Mouse (Mus musculus) neural tube, embryonic 13.5 days (tissue): ENCODE data around the gene Suox. TPM values are rescaled to one million over a fixed set of nuclear protein-coding genes. Genes with fewer than 3 reads are reported as not detected.
"Not testable (repeated sequence)": the region's sequence is repeated elsewhere in the genome, so short reads cannot be mapped to it uniquely, and the experiment has no call there.

Experiments used
- ATAC-seq: fragments of 200-750 bp; cut with Nextera tagmentation; 2 replicates; pipeline ENCODE4 v1.8.0; 2017; ENCODE audit warnings: low read depth, mild to moderate bottlenecking, moderate TSS enrichment, moderate library complexity
- H3K27ac ChIP-seq: fragments of 300-500 bp; sonication (generic); replicated peaks from 2 replicates; pipeline ENCODE4 v1.5.1; 2015; ENCODE audit warnings: moderate library complexity, mild to moderate bottlenecking, inconsistent platforms
- H3K27me3 ChIP-seq: fragments of 300-500 bp; sonication (generic); 2 replicates; pipeline ENCODE4 v1.6.1; 2015; ENCODE audit warnings: mild to moderate bottlenecking, inconsistent platforms
- H3K36me3 ChIP-seq: fragments of 300-500 bp; sonication (generic); 2 replicates; pipeline ENCODE4 v1.6.1; 2015; ENCODE audit warnings: mild to moderate bottlenecking, inconsistent platforms
- H3K4me1 ChIP-seq: fragments of 300-500 bp; sonication (generic); replicated peaks from 2 replicates; pipeline ENCODE4 v1.6.1; 2015; ENCODE audit warnings: inconsistent platforms
- H3K4me2 ChIP-seq: fragments of 300-500 bp; sonication (generic); 2 replicates; pipeline ENCODE4 v1.6.1; 2015; ENCODE audit warnings: inconsistent platforms, mild to moderate bottlenecking, moderate library complexity
- H3K4me3 ChIP-seq: fragments of 300-500 bp; sonication (generic); 2 replicates; pipeline ENCODE4 v1.5.1; 2015; ENCODE audit warnings: mild to moderate bottlenecking, inconsistent platforms
- H3K9ac ChIP-seq: fragments of 300-500 bp; sonication (generic); 2 replicates; pipeline ENCODE4 v1.6.1; 2015; ENCODE audit warnings: moderate library complexity, mild to moderate bottlenecking, inconsistent platforms
- H3K9me3 ChIP-seq: fragments of 300-500 bp; sonication (generic); 2 replicates; pipeline ENCODE4 v1.6.1; 2016; ENCODE audit warnings: inconsistent platforms
- WGBS: fragments of 180-500 bp; shearing (Covaris S2); methylation state at CpG from one replicate; pipeline ENCODE4 v1.1.7; 2015; 5-methylcytosine and 5-hydroxymethylcytosine counted together
- polyA plus RNA-seq: library from polyadenylated mRNA; unstranded; fragments of >200 nt; fragmentation: Nextera tagmentation; extraction: Ambion mirVana; gene quantifications from 2 replicates; pipeline ENCODE4 v1.2.1, GENCODE M21; 2015

Suox gene
- polyA plus RNA-seq, 1 experiment from 2014 or later, result 17.3 TPM

DNA sequence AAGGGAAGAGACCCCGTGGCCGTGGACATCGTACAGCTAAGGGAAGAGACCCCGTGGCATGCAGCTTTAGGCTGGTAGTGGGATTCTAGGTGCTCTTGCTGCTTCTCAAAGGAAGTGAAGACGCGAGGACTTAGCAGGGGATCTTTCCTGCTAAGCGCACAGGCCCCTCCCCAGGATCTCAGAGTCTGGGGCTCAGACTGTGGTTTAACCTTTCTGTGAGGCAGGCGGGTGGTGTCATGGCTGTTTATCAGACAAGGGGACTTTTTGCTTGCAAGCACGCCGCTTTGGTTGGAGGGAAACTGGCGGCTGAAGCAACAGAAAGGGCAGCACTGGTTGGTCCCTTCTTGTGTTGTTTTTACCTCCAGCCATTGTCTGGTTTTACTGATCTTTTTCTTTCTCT is 36.9 kb downstream of the Suox start:
- no peaks in the 10 kb centered on the region for H3K9me3 ChIP-seq
- H3K36me3 ChIP-seq, result peaks cover 88% of the 10 kb centered on the region
- H3K27me3 ChIP-seq, result no peaks in the 10 kb centered on the region
- ATAC-seq, result no peak
- peak overlapping the region; percentile 52; the same call in 1 of the 2 replicates for H3K9ac ChIP-seq
- H3K4me2 ChIP-seq, result peak overlapping the region; percentile 39
- 6% methylated on average over 11 of the region's 11 CpGs for WGBS
- peaks cover 13% of the 10 kb centered on the region for H3K4me1 ChIP-seq
- no peak overlapping the region for H3K4me3 ChIP-seq
- H3K27ac ChIP-seq, result peak overlapping the region; percentile 46

DNA sequence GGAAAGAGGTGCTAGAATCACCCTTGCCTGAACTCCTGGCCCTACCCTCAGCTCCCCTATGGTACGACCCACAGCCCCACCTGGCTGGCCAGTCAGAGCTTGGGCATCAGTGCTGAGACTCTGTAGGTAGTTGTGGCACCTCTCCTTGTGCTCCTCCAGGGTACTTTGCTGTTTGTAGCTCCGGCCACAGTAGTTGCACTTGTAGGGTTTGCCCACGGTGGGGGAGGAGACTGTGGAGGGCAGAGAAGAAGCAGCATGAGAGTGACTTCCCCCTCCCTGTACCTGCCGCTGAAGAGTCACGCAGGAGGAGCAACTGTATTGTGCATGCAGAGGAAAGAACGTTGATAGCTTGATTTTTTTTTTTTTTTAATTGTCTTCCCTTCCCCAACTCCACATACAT is 37.3 kb downstream of the Suox start:
- Histone ChIP-seq H3K27me3 (no peaks in the 10 kb centered on the region), H3K9me3 (no peaks in the 10 kb centered on the region), H3K4me2 (peak overlapping the region; percentile 39), H3K9ac (peak overlapping the region; percentile 52; the same call in 1 of the 2 replicates), H3K4me1 (peaks cover 13% of the 10 kb centered on the region), H3K4me3 (no peak overlapping the region), H3K27ac (peak overlapping the region; percentile 46; the same call in 1 of the 2 replicates), H3K36me3 (peaks cover 84% of the 10 kb centered on the region)
- no peak for ATAC-seq
- 44% methylated on average over 6 of the region's 6 CpGs for WGBS

DNA sequence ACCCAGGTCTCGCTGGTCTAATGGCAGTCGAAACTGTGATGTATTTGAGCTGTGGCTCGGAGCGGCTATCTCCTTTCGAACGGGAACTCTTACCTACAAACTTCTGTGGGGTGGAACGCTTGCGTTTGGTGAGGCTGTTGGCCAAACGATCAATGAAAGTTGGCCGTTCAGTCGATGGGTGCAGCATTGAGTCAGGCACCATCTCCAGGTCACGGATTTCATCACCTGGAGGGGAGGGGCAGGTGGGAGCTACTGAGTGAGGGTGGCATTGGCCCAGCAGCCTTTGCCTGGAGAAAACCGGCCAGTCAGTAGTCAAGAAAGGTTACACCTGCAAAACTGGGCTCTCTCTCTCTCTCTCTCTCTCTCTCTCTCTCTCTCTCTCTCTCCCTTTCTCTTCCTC is 38.2 kb downstream of the Suox start:
- H3K9ac ChIP-seq, result no peak overlapping the region
- no peak overlapping the region for H3K27ac ChIP-seq
- no peaks in the 10 kb centered on the region for H3K27me3 ChIP-seq
- WGBS, result 93% methylated on average over 13 of the region's 13 CpGs
- no peak overlapping the region for H3K4me2 ChIP-seq
- H3K4me1 ChIP-seq, result peaks cover 13% of the 10 kb centered on the region
- peaks cover 75% of the 10 kb centered on the region for H3K36me3 ChIP-seq
- no peak overlapping the region for H3K4me3 ChIP-seq
- ATAC-seq, result no peak
- H3K9me3 ChIP-seq, result no peaks in the 10 kb centered on the region

DNA sequence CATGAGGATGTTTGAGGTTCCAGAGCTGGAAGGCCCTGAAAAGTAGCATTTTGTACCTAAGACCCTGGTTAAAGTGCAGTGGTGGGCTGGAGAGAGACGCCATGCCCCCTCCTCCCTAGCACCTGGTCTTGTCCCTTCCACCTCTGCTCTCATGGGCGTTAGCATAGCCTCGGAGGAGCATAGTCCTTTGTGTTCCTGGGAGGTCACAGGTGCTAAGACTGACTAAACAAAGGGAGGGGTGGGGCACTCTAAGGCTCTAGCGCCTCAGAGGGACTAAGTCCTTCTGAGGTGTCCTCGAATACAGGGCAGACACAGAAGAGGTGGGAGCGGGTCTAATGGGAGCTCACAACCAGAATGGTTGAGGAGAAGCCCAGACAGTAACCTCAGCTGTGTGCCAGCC is 42.3 kb downstream of the Suox start:
- Histone ChIP-seq H3K9ac (no peak overlapping the region), H3K4me1 (peaks cover 1% of the 10 kb centered on the region; the same call in 1 of the 2 replicates)
- no peak for ATAC-seq

DNA sequence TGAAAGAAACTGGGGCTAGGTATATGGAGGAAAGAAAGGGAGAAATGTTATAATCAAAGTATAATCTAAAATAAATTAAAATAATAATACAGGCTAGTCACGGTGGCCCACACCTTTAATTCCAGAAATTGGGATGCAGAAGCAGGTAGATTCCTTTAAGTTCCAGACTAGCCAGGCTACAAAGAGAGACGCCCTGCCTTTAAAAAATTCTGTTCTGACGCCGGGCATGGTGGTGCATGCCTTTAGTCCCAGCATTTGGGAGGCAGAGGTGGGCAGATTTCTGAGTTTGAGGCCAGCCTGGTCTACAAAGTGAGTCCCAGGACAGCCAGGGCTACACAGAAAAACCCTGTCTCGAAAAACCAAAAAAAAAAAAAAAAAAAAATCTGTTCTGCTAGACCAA is 43.6 kb downstream of the Suox start:
- 79% methylated on average over 5 of the region's 5 CpGs for WGBS
- not testable (repeated sequence) for H3K27ac ChIP-seq, ATAC-seq, H3K9me3 ChIP-seq, H3K4me2 ChIP-seq, H3K4me1 ChIP-seq, H3K9ac ChIP-seq, H3K27me3 ChIP-seq, H3K4me3 ChIP-seq
- peaks cover 29% of the 10 kb centered on the region for H3K36me3 ChIP-seq

More for the DNA sequence above, 42.3 kb downstream of the Suox start:
- Histone ChIP-seq H3K27ac (no peak overlapping the region), H3K36me3 (peaks cover 42% of the 10 kb centered on the region), H3K27me3 (no peaks in the 10 kb centered on the region), H3K4me2 (no peak overlapping the region), H3K4me3 (no peak overlapping the region), H3K9me3 (no peaks in the 10 kb centered on the region)
- WGBS, result 25% methylated on average over 6 of the region's 6 CpGs

DNA sequence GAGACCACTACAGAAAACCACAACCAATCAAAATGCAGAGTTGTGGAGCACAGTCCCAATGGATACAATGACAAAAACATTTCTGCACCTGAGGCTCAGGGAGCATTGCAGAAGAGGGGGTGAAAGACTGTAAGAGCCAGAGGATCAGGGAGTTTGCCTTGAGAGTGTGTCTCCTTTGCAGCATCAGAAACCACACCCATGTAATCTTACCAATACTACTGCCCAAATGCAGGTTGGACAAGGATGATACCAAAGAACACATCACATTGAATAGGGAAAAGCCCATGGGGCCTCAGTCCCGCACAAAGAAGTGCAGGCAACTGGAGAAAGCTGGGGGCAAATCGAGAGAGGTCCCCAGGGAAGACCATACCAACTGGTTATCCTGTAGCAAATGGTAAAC is 44.1 kb downstream of the Suox start:
- Histone ChIP-seq H3K4me3 (no peak overlapping the region), H3K4me1 (peaks cover 10% of the 10 kb centered on the region), H3K27ac (no peak overlapping the region), H3K9ac (no peak overlapping the region), H3K36me3 (peaks cover 29% of the 10 kb centered on the region), H3K9me3 (no peaks in the 10 kb centered on the region), H3K4me2 (no peak overlapping the region), H3K27me3 (no peaks in the 10 kb centered on the region)
- no peak for ATAC-seq
- 48% methylated on average over 2 of the region's 2 CpGs for WGBS

DNA sequence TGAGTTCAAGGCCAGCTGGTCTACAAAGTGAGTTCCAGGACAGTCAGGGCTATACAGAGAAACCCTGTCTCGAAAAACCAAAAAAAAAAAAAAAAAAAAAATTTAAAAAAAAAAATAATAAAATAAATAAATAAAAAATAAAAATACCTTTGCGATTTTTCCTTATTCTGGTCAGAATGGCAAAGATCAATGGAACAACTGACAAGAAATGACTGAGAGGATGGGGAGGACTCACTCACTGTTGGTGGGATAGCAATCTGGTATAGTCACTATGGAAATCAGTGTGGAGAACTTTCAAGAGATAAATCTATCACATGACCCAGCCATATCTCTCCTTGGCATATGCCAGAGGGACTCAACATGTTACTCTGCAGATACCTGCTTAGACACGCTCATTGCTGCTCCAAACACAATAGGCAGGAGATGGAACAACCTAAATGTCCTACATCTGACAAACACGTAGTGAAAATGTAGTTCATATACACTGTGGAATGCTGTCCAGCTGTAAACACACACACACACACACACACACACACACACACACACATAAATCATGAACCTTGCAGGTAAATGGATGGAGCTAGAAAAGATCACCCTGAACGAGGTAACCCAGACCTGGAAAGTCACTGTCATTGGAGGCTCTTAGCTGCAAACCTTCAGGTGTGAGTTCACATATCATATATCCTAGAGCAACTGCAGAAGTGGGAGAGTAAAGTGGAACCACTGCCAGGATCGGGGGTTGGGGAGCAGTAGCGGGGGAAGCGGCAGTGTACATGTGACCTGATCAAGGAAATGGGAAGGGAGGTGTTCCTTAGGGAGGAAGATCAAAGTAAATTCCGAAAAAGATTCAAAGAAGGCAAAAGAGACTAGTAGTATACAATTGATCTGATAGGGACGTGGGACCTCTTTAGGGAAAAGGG is 46.2 kb downstream of the Suox start:
- no peaks in the 10 kb centered on the region for H3K27me3 ChIP-seq
- H3K27ac ChIP-seq, result no peak overlapping the region
- no peaks in the 10 kb centered on the region for H3K9me3 ChIP-seq
- H3K9ac ChIP-seq, result no peak overlapping the region
- H3K4me2 ChIP-seq, result no peak overlapping the region
- no peak overlapping the region for H3K4me3 ChIP-seq
- no peak for ATAC-seq
- peaks cover 11% of the 10 kb centered on the region for H3K4me1 ChIP-seq
- WGBS, result 86% methylated on average over 10 of the region's 10 CpGs
- peaks cover 29% of the 10 kb centered on the region for H3K36me3 ChIP-seq

DNA sequence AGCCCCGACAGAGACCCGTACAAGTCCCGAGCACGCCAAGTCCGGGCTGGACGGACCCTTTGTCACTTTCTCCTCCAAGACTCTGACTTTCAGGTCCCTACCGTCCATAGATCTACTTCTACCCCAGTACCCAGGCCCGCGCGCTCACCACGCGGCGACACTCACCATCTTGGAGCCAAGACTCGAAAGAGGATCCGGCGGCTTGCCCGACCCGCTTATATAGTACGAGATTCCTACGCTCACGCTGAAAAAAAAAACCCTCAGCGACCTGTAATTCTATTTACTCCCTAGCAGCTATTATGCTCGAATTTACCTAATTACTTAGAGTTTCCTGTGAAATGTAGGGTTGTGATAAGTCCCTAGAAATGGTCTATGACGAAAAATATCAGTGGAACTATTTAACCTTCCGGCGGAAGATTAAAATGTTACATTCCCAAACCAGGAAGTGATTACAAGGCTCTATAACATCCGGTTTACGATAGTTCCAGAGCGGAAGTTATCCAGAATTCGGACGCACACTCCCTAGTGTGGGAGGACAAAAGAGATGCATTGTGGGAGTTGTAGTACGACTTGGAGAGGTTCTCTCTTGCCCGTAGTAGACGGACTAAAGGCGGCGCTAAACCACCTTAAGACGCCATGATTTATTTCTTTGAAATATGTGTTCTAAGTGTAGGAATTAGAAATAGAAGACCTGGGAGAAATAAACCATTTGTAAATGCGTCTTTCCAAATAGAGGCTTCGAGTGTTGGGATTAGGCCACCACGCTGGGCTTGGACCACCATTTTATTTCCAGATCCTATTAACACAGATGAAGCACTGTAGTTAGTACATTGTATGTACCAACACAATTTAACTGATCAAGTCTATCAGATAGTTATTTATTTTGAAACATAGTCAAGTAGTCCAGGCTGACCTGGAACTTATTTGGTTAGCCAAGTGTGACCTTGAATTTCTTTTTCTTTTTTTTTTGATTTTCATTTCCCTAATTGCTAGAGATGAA is 47.3 kb downstream of the Suox start, which contains the start of gene Rps26:
TSS of gene Rps26 (minus strand) at position 437 of the 1,000 bp plus-strand sequence.
- WGBS, result under 1% methylated on average over 40 of the region's 40 CpGs

DNA sequence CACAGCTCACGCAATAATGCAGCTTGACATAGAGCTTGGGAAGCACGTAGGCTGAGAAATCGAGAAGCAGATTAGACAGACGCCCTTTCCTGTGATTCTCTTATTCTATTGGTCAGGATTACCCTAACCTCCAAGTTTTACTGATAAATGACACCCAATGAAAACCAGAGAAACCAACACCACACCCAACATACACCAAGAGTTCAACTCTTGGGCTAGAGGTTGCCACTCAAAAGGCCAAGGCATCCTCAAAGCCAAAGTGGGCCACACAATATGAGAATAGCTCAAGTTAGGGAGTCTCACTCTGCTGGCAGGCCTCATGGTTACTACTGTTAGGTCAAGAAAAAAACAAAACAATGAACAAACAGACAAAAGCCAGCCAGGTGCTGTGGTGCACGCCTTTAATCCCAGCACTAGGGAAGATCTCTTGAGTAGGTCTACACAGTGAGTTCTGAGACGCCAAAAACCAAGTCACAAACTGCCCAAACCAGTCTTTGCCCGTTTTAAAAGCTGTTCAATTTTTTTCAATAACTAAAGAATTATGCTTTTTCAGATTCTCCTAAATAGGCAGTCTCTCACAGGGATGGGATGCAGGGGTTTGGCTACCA is 48.5 kb downstream of the Suox start:
- ATAC-seq, result no peak
- Histone ChIP-seq H3K9ac (peak overlapping the region; percentile 95), H3K4me1 (peaks cover 11% of the 10 kb centered on the region), H3K27me3 (no peaks in the 10 kb centered on the region), H3K9me3 (no peaks in the 10 kb centered on the region), H3K36me3 (peaks cover 27% of the 10 kb centered on the region), H3K27ac (peak overlapping the region; percentile 76; the same call in 1 of the 2 replicates), H3K4me3 (peak overlapping the region; percentile 85), H3K4me2 (peak overlapping the region; percentile 98)
- WGBS, result 48% methylated on average over 7 of the region's 7 CpGs

More for the DNA sequence above, 47.3 kb downstream of the Suox start, which contains the start of gene Rps26:
- H3K4me3 ChIP-seq, result peak within 1 kb of the TSS; percentile 85
- ATAC-seq, result peak; percentile 97
- no peaks in the 10 kb centered on the region for H3K27me3 ChIP-seq
- peaks cover 27% of the 10 kb centered on the region for H3K36me3 ChIP-seq
- H3K9me3 ChIP-seq, result no peaks in the 10 kb centered on the region
- H3K9ac ChIP-seq, result peak within 1 kb of the TSS; percentile 95
- H3K4me1 ChIP-seq, result peaks cover 11% of the 10 kb centered on the region
- H3K27ac ChIP-seq, result peak within 1 kb of the TSS; percentile 76
- peak within 1 kb of the TSS; percentile 98 for H3K4me2 ChIP-seq

DNA sequence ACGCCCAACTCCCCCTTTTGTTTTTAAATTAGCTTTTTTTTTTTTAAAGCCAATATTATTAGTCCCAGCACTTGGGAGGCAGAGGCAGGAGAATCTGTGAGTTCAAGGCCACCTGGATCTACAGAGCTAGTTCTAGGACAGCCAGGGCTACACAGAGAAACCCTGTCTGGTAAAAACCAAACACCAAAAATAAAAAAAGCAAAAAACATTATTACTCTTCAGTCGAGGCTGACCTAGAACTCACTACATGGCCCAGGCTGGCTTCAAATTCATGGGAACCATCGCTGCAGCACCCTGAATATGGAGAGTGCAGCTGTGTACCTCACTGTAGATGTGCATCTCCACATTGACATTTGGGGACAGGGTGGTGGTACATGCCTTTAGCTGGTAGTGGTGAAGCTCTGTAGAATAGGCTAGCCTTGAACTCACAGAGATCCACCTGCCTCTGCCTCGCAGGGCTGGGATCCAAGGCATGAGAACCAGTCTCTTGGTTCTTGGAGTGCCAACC is 50.7 kb downstream of the Suox start:
- not testable (repeated sequence) for H3K9me3 ChIP-seq, H3K4me2 ChIP-seq, H3K9ac ChIP-seq, H3K27ac ChIP-seq, H3K27me3 ChIP-seq, H3K4me3 ChIP-seq, ATAC-seq
- 86% methylated on average over 4 of the region's 4 CpGs for WGBS
- peaks cover 11% of the 10 kb centered on the region for H3K4me1 ChIP-seq
- peaks cover 27% of the 10 kb centered on the region for H3K36me3 ChIP-seq

DNA sequence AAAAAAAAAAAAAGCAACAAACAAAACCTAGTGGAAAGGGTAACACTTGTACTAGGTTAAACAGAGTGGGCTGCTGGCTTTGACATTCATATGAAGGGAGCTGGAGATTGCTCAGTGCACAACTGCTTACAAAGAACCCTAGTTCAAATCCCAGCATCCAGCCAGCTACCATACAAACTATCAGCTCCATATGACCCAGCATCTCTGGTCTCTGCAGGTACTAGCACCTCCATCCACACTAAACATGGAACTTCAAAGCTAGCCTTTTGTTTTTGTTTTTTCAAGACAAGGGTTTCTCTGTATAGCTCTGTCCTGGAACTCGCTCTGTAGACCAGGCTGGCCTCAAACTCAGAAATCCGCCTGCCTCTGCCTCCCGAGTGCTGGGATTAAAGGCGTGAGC is 51.2 kb downstream of the Suox start:
- Histone ChIP-seq H3K9ac (no peak overlapping the region), H3K27ac (no peak overlapping the region), H3K36me3 (peaks cover 27% of the 10 kb centered on the region), H3K9me3 (no peaks in the 10 kb centered on the region), H3K4me2 (no peak overlapping the region), H3K27me3 (no peaks in the 10 kb centered on the region), H3K4me1 (peaks cover 11% of the 10 kb centered on the region), H3K4me3 (no peak overlapping the region)
- 75% methylated on average over 4 of the region's 4 CpGs for WGBS
- no peak for ATAC-seq
